Mouse (Mus musculus) bone marrow, adult 2 months (tissue): ENCODE measurements around the gene Selenon.

Experiments
- CTCF ChIP-seq: fragments of 200-500 bp; IDR thresholded peaks from 2 replicates; pipeline ENCODE4 v1.5.1; 2011; ENCODE audit warnings: low read length, control low read depth; ENCODE audit not compliant: control insufficient read depth, insufficient read depth
- POLR2A ChIP-seq: fragments of 200-500 bp; IDR thresholded peaks from 2 replicates; pipeline ENCODE4 v1.6.1; 2011; ENCODE audit warnings: low read depth, mild to moderate bottlenecking, control low read depth, low read length, borderline replicate concordance; ENCODE audit not compliant: control insufficient read depth

- no peak for TF ChIP-seq CTCF
- no peak for TF ChIP-seq POLR2A
Observed at GRCm38 (mm10) chr4:134559154-134559553, 7.2 kb upstream of the Selenon start.
